Mouse (Mus musculus) lung, postnatal 36 days (tissue): Measurements from ENCODE around the gene Sun1.

Experiments used
- DNase-seq: peaks from one replicate; pipeline ENCODE4 v3.0.0; 2022; ENCODE audit warnings: mixed read lengths

The Sun1 gene

GRCm38 (mm10) chr5:139252081-139252909, 51.9 kb downstream of the Sun1 start, which contains the start of gene Get4:
Gene Get4, plus strand, starts transcription at chr5:139252324.
- DNase-seq, result peak; percentile 100

DNA sequence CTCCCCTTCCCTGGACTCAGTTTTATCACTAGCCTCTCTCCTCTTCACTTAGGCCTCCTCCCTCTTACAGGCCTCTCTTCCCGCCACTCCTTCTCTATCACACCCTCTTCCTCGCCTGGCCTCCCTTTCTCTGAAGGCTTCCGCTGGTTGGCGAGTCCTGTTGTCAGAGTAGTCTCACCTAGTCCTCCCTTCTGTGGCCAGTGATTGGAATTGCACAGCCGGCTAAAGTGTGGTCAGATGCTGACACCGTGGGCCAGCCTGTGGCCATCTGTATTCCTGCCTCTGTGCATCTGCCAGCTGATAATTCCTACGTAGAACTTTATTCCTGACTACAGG, 52.4 kb downstream of the Sun1 start:
- no peak for DNase-seq

DNA sequence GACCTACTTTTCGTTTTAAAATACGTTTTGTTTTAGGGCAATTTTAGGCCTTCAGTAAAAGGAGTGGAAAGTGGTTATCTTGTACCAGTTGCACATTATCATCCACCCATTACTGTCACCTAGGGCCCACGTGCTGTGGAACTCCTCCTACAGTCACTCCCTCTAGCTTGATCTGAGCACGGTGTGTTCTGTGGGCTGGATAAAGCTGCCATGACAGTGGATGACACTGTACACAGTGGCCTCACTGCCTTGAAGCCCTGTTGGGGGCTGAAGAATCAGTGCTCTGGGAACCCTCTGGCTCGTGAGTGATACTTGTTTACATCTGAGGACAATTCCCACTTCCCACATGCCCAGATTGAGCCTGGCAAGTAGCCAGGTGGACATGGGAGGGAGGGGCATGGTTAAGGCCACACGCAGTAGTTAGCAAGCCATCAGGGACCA, 52.9 kb downstream of the Sun1 start:
- DNase-seq, result peak; percentile 59

DNA sequence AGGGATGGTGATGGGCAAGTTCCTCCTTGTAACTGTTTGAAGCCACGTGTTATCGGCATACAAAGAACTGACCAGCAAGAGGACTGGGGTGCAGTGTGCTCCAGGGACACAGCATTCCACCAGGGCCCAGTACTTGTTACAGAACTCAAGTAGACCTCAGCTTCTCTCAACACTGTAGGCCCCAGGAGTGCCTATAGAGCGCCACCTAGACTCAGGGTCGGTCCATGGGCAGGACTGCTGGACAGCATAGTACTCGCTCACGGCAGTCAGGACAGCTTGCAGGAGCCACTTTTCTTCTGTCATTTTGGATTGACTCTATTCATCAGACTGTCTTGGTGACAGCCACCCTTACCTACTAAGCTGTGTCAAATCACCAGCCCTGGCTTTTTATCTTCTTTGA, 54.5 kb downstream of the Sun1 start:
- no peak for DNase-seq

DNA sequence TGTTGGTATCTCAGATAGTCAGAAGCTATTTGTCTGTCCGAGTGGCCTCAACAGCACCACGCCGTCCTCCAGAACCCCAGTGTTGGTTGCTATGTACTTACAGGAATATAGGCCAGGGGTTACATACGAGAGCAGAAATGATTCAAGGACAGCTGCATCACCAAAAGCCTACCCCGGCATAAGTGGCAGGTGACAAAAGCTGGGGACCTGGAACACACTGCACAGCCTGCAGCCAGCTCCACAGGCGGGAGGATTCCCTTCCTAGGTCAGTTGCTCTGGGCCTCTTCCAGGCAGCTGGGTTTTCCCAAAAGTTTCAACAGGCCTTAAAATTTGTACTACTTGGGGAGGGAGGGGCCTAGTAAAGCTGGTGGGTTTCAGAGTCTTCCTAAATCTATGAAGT, 55.3 kb downstream of the Sun1 start:
- DNase-seq, result no peak

GRCm38 (mm10) chr5:139256211-139256765, 55.9 kb downstream of the Sun1 start:
- no peak for DNase-seq

DNA sequence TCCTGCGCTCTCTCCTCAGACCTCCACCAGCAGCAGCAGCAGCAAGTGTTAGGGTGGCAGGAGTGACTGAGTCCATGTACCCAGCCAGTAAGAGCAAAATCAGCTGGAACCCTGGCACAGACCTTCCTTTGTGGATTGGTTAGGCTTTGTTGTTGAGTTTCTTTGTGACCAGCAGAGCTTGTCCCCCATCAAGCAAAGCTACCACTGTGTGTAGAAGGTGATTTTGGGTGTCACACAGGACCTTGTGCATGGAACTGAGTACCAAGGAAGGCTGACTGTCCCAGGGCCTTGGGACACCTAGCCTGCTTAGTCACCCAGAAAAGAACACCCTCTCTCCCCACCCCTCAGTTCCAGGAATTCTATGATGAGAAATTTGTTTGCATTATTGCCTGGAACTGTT, 56.8 kb downstream of the Sun1 start:
- DNase-seq, result no peak

GRCm38 (mm10) chr5:139257818-139258217, 57.4 kb downstream of the Sun1 start:
- no peak for DNase-seq

- no peak for DNase-seq
Observed at GRCm38 (mm10) chr5:139258371-139259035, 58.1 kb downstream of the Sun1 start.

DNA sequence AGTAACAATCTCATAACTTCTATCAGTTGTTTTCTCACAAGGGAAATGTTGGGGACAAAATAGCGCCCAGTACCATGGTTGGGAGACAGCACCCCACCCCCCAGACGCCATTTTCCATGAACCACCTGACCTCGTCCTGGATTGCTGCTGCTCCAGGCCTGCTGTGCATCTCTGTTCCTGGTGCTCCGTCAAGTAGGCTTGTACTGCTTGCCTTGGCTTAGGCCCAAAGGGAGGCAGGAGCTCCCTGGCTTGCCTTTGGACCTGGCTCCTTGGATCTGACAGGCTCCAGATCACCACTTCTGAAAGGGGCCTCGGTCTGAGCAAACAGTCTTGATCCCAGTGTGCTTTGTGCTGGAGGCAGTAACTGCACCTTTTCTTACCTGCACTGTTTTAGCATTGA, 59.4 kb downstream of the Sun1 start:
- peak; percentile 73 for DNase-seq

DNA sequence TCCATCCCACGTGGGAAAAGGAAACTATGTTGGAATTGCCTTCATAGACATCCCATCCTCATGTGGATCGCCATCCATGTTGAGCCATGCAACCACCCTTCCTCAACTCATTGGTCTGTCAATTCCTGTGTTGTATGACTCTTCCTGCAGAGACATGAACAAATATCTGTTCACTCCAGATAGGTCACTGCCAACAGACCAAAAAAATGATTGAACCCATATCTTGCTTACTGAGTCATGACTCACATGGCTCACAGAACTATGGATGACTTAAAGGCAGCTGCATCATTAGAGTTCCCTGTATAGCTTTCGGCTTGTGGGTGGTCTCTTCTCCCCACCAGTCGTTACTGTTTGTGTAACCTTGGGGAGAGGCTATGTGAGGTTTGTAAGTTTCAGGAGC, 61.0 kb downstream of the Sun1 start:
- no peak for DNase-seq

DNA sequence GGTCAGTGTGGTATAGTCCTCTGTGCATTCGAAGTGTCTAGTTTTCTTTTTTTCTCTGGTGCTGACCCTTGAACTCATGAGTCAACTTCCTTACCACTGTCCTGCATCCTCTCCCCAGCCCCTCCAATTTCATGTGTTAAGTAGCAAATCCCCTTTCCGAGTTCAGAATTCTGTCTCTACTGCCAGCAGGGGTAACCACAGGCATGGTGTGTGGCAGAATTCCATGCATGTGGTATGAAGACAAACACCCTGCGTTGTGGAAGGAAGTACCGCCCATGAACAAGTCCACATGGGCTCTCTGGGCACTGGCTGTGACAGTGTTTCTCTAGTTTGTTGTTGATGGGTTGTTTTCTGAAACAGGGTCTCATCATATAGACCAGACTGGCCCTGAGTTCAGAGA, 67.2 kb downstream of the Sun1 start:
- no peak for DNase-seq

DNA sequence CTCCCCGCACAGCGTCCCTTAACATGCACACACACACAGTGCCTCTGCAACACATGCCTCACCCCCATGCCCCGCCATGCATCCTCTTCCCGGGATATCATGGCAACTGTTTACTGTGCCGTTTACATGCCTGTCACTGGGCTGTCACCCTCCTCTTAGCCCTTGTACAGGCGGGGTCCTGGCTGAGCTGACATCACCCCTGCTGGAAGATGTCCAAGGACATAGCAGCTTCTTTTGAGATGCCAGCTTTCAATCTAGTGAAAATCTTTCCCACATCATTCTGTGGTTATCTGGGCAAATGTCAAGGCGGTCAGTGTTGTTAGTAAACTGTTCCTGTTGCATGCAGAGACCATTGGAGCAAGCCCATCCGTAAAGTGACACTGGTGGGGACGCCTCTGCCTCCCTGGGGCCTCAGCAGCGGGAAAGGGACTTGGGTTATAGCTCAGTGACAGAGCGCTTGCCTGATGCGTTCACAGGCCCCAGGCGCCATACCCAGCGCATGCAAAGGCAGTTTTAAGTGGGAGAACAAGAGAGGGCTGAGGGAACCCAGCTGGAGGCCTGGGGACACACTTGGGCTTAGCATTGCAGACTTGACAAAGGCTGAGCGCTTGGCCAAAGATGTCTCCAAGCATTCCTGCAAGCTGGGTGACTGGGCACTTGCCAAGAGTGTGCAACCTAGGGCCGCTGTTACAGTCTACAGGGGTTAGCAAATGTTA, 70.5 kb downstream of the Sun1 start:
- peak; percentile 60 for DNase-seq

DNA sequence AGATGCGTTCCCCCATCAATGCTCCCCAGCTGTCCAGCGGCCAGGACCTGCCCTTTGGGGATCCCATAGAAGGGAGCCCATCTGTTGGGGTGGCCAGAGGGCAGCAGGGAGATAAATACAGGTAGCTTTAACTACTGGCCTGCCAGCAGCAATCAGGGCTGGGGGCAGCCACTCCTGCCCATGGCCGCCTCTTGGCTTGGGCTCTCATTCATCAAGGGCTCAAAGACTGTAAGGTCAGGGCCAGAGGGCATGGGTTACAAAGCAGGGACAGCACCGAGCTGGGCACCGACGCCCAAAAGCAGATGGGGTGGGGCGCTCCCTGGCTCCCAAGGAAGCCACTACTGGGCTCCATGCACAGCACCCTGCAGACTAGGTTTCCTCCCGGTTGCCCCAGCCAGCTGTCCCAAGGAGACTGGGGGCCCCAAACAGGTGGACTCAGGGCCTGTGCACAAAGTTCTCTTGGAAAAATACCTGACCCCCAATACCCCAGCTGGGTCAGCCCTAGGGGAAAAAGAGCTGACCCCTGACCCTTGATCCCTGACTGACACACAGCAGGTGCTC, 71.6 kb downstream of the Sun1 start:
- no peak for DNase-seq

- DNase-seq, result no peak
Observed at GRCm38 (mm10) chr5:139277287-139277686, 76.8 kb downstream of the Sun1 start.

GRCm38 (mm10) chr5:139281373-139282112, 81.1 kb downstream of the Sun1 start:
- no peak for DNase-seq

DNA sequence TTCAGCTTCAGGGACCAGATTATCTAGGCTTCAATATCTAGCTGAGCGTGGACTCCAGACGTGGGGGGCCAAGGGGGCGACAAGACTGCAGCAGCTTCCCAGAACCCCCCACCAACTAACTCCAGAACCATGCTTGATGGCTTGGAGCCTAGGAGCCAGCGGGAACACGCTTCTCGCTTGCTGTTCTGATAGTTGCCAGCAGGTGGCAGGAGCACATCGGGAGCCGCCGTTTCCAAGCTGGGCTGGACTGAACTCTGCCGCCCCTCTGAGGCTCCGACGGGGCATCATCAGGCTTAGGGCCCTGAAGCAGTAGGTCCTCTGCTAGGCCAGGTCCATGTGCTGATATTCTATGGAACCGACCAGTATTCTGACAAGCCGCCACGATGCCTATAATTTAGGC, 81.8 kb downstream of the Sun1 start:
- DNase-seq, result peak; percentile 92

DNA sequence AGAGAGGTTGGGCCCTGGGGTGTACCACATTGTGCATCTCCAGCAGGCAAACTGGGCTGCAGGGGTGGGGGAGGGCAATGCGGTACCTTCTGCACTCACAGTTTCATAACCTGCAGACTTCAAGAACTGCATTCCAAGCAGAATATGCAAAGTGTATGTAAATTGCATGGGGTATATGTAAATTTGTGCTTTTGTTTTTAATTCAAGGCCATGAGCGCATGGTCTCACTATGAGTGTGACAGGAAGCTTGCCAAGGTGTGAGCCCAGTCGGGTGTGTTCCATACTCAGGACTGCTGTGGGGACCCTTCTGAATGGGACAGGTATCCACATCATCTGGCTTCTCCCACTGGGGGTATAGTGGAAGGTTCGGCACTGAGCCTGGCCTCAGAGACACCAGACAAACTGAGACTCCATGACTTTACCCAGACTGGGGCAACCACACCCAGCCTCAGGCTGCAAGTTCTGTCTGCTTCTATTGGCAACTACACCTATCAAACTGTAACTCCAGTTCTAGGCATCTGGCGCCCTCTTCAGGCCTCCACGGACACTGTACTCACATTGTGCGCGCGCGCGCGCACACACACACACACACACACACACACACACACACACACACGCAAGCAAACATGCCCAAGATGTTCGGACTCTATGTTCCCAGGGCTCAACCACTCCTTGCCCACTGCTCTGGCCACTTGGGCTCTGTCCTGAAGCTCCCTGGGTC, 83.2 kb downstream of the Sun1 start:
- no peak for DNase-seq

- no peak for DNase-seq
Observed at GRCm38 (mm10) chr5:139285383-139286067, 85.1 kb downstream of the Sun1 start.

GRCm38 (mm10) chr5:139286142-139286941, 85.9 kb downstream of the Sun1 start:
- DNase-seq, result peak; percentile 50
